Mouse (Mus musculus) kidney, adult 2 months (tissue): ENCODE results near the gene Il10. TPM values are rescaled to one million over a fixed set of nuclear protein-coding genes. Genes with fewer than 3 reads are reported as not detected.

Source experiments
- DNase-seq: peaks from one replicate; pipeline ENCODE4 v3.0.0; 2021
- H3K27ac ChIP-seq: fragments of 200-500 bp; 2 replicates; pipeline ENCODE4 v1.5.1; 2012; ENCODE audit warnings: low read depth, low read length, control low read depth, inconsistent platforms; ENCODE audit not compliant: insufficient read depth
- H3K27me3 ChIP-seq: fragments of 200-500 bp; replicated peaks from 2 replicates; pipeline ENCODE4 v1.6.1; 2012; ENCODE audit warnings: mild to moderate bottlenecking, moderate library complexity, low read length, inconsistent platforms; ENCODE audit not compliant: control insufficient read depth, insufficient read depth
- H3K36me3 ChIP-seq: fragments of 200-500 bp; 2 replicates; pipeline ENCODE4 v1.6.1; 2012; ENCODE audit warnings: mild to moderate bottlenecking, moderate library complexity, low read length, inconsistent platforms; ENCODE audit not compliant: control insufficient read depth, insufficient read depth
- H3K4me1 ChIP-seq: fragments of 200-500 bp; 2 replicates; pipeline ENCODE4 v1.6.1; 2011; ENCODE audit warnings: low read length; ENCODE audit not compliant: control insufficient read depth, insufficient read depth
- H3K4me3 ChIP-seq: fragments of 200-500 bp; 2 replicates; pipeline ENCODE4 v1.5.1; 2011; ENCODE audit warnings: mild to moderate bottlenecking, low read depth, low read length, control low read depth; ENCODE audit not compliant: insufficient read depth
- CTCF ChIP-seq: fragments of 200-500 bp; conservative IDR thresholded peaks from 2 replicates; pipeline ENCODE4 v1.5.1; 2011; ENCODE audit warnings: low read depth, mild to moderate bottlenecking, control low read depth, low read length, moderate library complexity, mixed read lengths; ENCODE audit not compliant: insufficient read depth, insufficient read length
- POLR2A ChIP-seq: fragments of 200-500 bp; IDR thresholded peaks from one replicate; pipeline ENCODE4 v1.6.1; 2011; ENCODE audit warnings: low read depth, low read length, control low read depth
- WGBS: fragments of 180-500 bp; shearing (Covaris S2); methylation state at CpG from one replicate; pipeline ENCODE4 v1.1.7; 2018; 5-methylcytosine and 5-hydroxymethylcytosine counted together
- polyA plus RNA-seq: library from polyadenylated mRNA; depleted of rRNA; stranded (reverse); fragments of >200 nt; gene quantifications from 2 replicates; pipeline ENCODE4 v1.2.3, GENCODE M21; 2012

Il10 gene
- polyA plus RNA-seq, 1 experiment, result not detected

DNA sequence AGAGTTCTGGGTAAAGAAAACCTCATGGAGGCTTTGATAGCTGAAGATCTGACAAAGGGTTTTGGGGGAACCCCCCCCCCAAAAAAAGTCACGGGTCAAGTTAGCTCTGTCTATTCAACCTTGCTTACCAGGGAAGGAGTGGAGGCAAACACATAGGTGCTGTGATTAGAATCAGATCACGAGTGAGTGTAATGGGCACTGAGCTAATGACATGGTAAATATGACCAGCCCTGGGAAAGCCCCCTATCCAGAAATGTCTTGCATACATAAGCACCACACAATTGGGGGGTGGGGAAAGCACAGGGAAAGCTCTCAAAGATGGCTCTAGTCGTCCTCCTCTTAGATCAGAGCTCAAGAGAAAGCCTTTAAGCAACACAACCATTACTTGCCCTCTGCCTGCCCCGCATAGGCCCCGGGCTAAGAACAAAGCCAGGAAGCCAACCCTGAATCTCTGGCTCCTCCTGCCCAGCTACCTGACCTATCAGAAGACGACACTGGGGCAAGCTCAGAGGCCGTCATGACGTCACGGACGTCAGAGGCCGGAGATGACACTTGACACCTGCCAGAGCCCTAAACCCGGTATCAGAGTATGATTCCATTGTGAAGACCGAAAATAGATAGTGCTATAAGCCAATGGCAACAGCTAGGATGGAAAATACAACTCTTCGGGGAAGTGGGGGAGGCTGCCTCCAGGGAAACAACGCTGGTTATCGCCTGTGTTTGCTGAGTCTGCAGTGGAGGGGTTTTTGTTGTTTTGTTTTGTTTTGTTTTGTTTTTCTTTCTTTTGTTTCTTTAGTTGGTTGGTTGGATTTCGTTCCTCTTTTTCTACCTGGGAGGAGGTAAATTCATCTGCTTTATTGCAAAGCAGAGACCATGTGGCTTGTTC, 16.4 kb upstream of the Il10 start:
- Histone ChIP-seq H3K27ac (no peak overlapping the region), H3K4me3 (no peak overlapping the region), H3K36me3 (no peaks in the 10 kb centered on the region), H3K27me3 (no peaks in the 10 kb centered on the region), H3K4me1 (no peaks in the 10 kb centered on the region)
- TF ChIP-seq POLR2A (no peak), CTCF (no peak)
- 61% methylated on average over 17 of the region's 17 CpGs for WGBS
- peak; percentile 4 for DNase-seq

DNA sequence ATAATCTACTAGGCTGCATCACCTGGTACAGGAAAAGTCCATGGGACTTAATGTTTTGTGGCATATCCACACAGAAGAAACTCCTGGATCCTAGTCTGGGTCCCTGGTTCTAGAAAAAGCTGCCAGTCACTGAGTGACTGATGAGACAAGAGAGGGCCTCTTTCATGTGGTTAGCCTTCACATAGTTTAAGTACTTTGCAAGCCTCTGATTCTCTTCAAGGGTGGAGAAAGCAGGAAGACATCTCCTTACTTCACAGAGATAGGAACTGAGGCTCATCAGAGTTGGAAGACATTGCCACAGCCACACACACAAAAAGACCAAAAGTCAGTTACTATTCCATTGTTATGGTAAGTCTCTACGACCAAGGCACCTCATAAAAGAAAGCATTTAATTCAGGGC, 13.6 kb upstream of the Il10 start:
- TF ChIP-seq POLR2A (no peak), CTCF (no peak)
- Histone ChIP-seq H3K36me3 (no peaks in the 10 kb centered on the region), H3K27me3 (no peaks in the 10 kb centered on the region), H3K27ac (no peak overlapping the region), H3K4me1 (no peaks in the 10 kb centered on the region), H3K4me3 (no peak overlapping the region)
- WGBS, result 83% methylated on average over 1 of the region's 1 CpGs
- DNase-seq, result no peak

DNA sequence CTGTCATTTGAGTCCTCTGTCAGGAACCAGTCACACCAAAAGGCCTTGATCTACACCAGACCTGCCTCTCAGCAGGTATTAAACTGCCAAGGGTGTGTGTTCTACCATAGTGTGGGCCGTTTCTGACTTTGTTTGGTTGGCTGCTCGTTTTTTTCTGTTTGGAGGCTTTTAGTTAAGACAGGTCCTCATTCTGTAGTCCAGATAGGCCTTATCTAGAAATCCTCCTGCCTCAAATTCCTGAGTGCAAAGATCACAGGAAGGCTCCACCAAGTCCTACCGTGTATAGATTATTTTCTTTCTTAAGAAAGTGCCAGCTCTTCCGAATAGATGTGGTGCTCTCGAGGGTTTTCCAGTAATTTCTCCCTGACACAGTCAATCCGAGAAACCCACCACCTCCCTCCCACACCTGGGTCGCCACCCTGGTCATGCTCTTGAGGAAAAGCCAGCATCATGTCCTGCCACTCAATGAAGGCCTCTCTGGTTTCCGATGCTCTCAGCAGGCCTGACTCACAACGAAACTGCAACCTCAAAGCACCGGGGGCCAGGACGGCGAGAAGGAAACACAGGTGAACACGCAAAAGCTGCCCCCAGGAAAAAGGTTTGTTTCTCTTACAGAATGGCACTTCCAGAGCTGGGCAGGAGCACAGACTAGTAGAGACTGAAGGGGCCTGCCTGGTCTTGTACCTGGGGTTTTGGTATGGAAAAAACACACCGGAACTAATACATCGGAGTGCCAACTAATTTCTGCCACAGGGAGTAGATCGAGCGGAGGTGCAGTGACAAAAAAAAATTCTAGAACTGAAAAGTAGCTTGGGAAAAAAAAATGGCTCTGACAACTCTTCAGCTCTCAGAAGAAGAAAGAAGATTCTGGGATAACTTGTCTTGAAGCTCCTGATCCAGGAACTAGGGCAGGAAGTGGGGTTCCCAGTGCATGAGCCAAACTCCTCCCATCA, 9.2 kb upstream of the Il10 start:
- Histone ChIP-seq H3K27me3 (no peaks in the 10 kb centered on the region), H3K36me3 (no peaks in the 10 kb centered on the region), H3K27ac (no peak overlapping the region), H3K4me3 (no peak overlapping the region), H3K4me1 (no peaks in the 10 kb centered on the region)
- 75% methylated on average over 17 of the region's 17 CpGs for WGBS
- no peak for TF ChIP-seq POLR2A
- TF ChIP-seq CTCF, result no peak
- DNase-seq, result no peak

DNA sequence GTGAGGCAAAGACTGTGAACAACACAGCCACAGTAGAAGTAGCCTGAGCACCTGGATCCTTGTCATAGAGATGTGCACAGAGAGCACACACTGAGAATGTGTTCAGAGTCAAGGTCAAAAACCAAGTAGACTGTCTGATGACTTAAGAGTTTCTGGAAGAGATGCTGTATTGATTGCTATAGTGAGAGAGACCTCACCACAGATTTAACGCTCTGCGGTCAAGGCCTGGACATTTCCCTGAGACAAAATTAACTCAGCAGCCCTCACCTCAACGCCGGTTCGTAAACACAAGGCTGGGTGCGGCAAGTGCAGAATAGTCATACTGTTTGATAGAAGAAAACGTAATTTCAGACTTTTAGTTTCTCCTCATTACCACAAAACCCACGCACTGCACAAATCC, 7.2 kb upstream of the Il10 start:
- 86% methylated on average over 8 of the region's 8 CpGs for WGBS
- no peak overlapping the region for H3K4me3 ChIP-seq
- no peaks in the 10 kb centered on the region for H3K27me3 ChIP-seq
- H3K36me3 ChIP-seq, result no peaks in the 10 kb centered on the region
- TF ChIP-seq CTCF (no peak), POLR2A (no peak)
- H3K27ac ChIP-seq, result no peak overlapping the region
- no peaks in the 10 kb centered on the region for H3K4me1 ChIP-seq
- no peak for DNase-seq

DNA sequence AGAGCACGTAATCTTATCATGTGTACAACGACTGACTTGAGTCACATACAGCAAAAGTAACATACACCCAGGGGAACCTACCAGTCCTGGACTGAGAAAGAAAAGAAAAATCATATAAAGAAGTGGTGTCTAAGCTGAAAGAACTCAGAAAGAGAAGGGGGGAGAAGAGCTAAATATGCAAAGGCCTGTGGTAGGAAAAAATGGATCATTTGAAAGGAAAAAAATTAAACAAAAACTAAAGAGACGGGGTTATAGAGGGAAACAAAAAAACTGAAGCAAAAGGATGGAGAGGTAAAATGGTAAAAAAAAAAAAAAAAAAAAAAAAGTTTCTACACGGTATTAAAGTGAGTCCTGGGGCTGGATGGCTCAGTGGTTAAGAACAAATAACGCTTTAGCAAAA, 5.7 kb upstream of the Il10 start:
- H3K27ac ChIP-seq, result no peak overlapping the region
- 96% methylated on average over 5 of the region's 5 CpGs for WGBS
- H3K4me1 ChIP-seq, result no peaks in the 10 kb centered on the region
- TF ChIP-seq POLR2A (no peak), CTCF (no peak)
- no peak for DNase-seq
- no peak overlapping the region for H3K4me3 ChIP-seq
- H3K27me3 ChIP-seq, result no peaks in the 10 kb centered on the region
- H3K36me3 ChIP-seq, result no peaks in the 10 kb centered on the region

DNA sequence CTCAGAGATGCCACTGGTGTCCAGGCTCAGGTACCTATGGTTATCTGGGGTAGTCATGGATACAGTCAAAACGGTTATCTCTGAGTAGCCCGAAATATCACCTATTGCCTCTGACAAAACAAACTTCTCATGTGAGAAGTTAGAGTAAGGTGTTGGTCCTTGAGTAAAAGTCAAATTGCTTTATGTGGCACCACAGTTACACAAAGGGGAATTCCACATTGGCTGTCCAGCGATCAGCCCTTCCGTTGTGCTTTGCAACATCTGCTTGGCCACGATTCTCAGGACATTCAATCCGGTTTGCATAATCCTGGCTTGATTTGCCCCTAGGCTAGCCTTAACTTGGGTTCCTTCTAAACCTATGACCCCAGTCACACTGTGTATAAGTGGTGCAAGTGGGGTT, 4.4 kb upstream of the Il10 start:
- 87% methylated on average over 6 of the region's 6 CpGs for WGBS
- DNase-seq, result no peak
- Histone ChIP-seq H3K4me1 (no peaks in the 10 kb centered on the region), H3K27me3 (no peaks in the 10 kb centered on the region), H3K4me3 (no peak overlapping the region), H3K27ac (no peak overlapping the region), H3K36me3 (no peaks in the 10 kb centered on the region)
- TF ChIP-seq CTCF (no peak), POLR2A (no peak)

DNA sequence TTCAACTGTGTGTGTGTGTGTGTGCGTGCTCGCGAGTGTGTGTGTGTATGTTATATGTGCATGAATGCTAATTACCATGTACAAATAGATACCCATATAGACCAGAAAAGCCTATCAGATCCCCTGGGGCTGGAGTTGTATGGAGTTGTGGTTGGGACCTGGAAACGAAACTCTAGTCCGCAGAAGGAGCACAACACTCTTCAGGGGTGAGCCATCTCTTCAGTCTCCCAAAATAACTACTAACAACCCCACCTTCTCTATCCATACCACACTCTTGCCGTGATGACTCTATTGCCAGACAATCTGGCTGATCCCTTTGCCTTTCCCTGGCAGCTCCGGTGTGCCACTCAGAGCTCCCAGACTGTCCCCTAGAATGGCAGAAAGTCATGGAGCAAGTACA, 3.8 kb upstream of the Il10 start:
- Histone ChIP-seq H3K4me3 (no peak overlapping the region), H3K27me3 (no peaks in the 10 kb centered on the region), H3K27ac (no peak overlapping the region), H3K4me1 (no peaks in the 10 kb centered on the region), H3K36me3 (no peaks in the 10 kb centered on the region)
- WGBS, result 95% methylated on average over 7 of the region's 7 CpGs
- DNase-seq, result no peak
- no peak for TF ChIP-seq CTCF
- TF ChIP-seq POLR2A, result no peak
